Mouse (Mus musculus) forebrain, embryonic 16.5 days (tissue): ENCODE results near the gene Olfr126. TPM values are rescaled to one million over a fixed set of nuclear protein-coding genes. Genes with fewer than 3 reads are reported as not detected.

ENCODE experiments used
- ATAC-seq: fragments of 200-750 bp; cut with Nextera tagmentation; 2 replicates; pipeline ENCODE4 v1.8.0; 2017; ENCODE audit warnings: mild to moderate bottlenecking, moderate library complexity
- H3K27ac ChIP-seq: fragments of 300-500 bp; sonication (generic); 2 replicates; pipeline ENCODE4 v1.5.1; 2014; ENCODE audit warnings: low read length, control low read depth
- H3K27me3 ChIP-seq: fragments of 300-500 bp; sonication (generic); replicated peaks from 2 replicates; pipeline ENCODE4 v1.6.1; 2014; ENCODE audit warnings: low read length; ENCODE audit not compliant: control insufficient read depth, insufficient read depth
- H3K36me3 ChIP-seq: fragments of 300-500 bp; sonication (generic); 2 replicates; pipeline ENCODE4 v1.6.1; 2014; ENCODE audit not compliant: control insufficient read depth, insufficient read depth
- H3K4me1 ChIP-seq: fragments of 300-500 bp; sonication (generic); replicated peaks from 2 replicates; pipeline ENCODE4 v1.6.1; 2014; ENCODE audit warnings: low read length; ENCODE audit not compliant: control insufficient read depth, insufficient read depth
- H3K4me2 ChIP-seq: fragments of 300-500 bp; sonication (generic); 2 replicates; pipeline ENCODE4 v1.6.1; 2014; ENCODE audit warnings: mild to moderate bottlenecking, low read length, control low read depth
- H3K4me3 ChIP-seq: fragments of 300-500 bp; sonication (generic); replicated peaks from 2 replicates; pipeline ENCODE4 v1.5.1; 2014; ENCODE audit warnings: mild to moderate bottlenecking, low read length, control low read depth
- H3K9ac ChIP-seq: fragments of 300-500 bp; sonication (generic); replicated peaks from 2 replicates; pipeline ENCODE4 v1.6.1; 2014; ENCODE audit warnings: low read depth, low read length, control low read depth
- H3K9me3 ChIP-seq: fragments of 300-500 bp; sonication (generic); 2 replicates; pipeline ENCODE4 v1.6.1; 2016; ENCODE audit warnings: low read length; ENCODE audit not compliant: control insufficient read depth
- WGBS: fragments of 180-500 bp; shearing (Covaris S2); extraction: QIAGEN DNeasy Blood & Tissue Kit; methylation state at CpG from one replicate; pipeline ENCODE4 v1.1.7; 2014; 5-methylcytosine and 5-hydroxymethylcytosine counted together
- polyA plus RNA-seq: library from polyadenylated mRNA; unstranded; fragments of >200 nt; fragmentation: Nextera tagmentation; extraction: Ambion mirVana; gene quantifications from 2 replicates; pipeline ENCODE4 v1.2.1, GENCODE M21; 2015

The Olfr126 gene
- not detected in 2 replicates for polyA plus RNA-seq

GRCm38 (mm10) chr17:37847183-37847582, at the start of gene Olfr126:
Gene Olfr126 (plus strand): TSS chr17:37847483.
- Histone ChIP-seq H3K27ac (no peak within 1 kb of the TSS), H3K9me3 (no peaks in the 10 kb centered on the region), H3K4me3 (no peak within 1 kb of the TSS), H3K36me3 (no peaks in the 10 kb centered on the region), H3K9ac (no peak within 1 kb of the TSS), H3K4me2 (no peak within 1 kb of the TSS), H3K4me1 (no peaks in the 10 kb centered on the region), H3K27me3 (no peaks in the 10 kb centered on the region)
- ATAC-seq: no peak

- Histone ChIP-seq H3K36me3 (no peaks in the 10 kb centered on the region), H3K4me2 (no peak within 1 kb of the TSS), H3K9me3 (no peaks in the 10 kb centered on the region), H3K4me3 (no peak within 1 kb of the TSS), H3K27ac (no peak within 1 kb of the TSS), H3K9ac (no peak within 1 kb of the TSS), H3K4me1 (no peaks in the 10 kb centered on the region), H3K27me3 (no peaks in the 10 kb centered on the region)
- WGBS: 86% methylated on average over 3 of the region's 3 CpGs
- ATAC-seq: no peak
These were observed 47.7 kb upstream of the Olfr126 start, which contains the start of gene Olfr124 for GRCm38 (mm10) chr17:37799588-37799987. Gene Olfr124 (plus strand): TSS chr17:37799888.

DNA sequence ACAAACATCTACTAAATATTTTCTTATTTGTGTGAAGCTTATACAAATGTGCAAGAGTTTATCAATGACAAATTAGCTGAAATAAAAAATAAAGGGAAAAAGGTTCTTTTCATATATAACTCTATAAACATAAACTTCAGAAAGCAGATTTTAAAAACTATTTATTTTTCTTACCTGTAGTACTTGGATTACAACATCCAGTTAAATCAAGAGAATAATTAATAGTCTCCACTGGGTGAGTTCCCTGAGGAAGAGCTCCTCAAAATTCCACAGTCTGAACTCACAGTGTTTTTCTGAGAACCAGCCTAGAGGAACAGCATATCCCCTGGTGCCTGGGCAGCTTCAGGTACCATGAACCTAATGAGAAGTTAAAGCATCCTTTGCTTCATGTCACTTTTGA, 14.6 kb upstream of the Olfr126 start, which contains the start of gene Olfr125:
Gene Olfr125 (plus strand): TSS at position 301 of the 400 bp plus-strand sequence.
- ATAC-seq: no peak
- Histone ChIP-seq H3K9ac (no peak within 1 kb of the TSS), H3K9me3 (no peaks in the 10 kb centered on the region), H3K27me3 (no peaks in the 10 kb centered on the region), H3K4me2 (no peak within 1 kb of the TSS), H3K4me1 (no peaks in the 10 kb centered on the region), H3K27ac (no peak within 1 kb of the TSS), H3K36me3 (no peaks in the 10 kb centered on the region), H3K4me3 (no peak within 1 kb of the TSS)

DNA sequence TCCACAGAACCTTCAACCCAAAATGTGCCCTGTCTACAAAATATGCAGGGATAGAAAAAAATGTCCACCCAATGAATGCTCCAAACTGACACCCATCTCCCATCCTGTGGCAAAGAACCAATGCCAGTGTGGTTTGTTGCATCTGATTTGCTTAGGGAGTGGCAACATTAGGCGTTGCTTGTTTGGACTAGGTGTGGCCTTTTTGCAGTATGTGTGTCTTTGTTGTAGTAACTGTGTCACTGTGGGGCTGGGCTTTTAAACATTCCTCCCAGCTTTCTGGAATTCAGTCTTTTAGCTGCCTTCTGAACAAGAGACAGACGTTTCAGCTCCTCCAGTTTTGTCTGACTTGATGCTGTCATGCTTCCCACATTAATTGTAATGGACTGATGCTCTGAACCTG, 16.6 kb downstream of the Olfr126 start:
- Histone ChIP-seq H3K9me3 (0 out of 2 replicates have a peak, but pooled peaks cover 3% of the 10 kb centered on the region), H3K36me3 (no peaks in the 10 kb centered on the region), H3K4me1 (no peaks in the 10 kb centered on the region), H3K4me2 (no peak overlapping the region), H3K27ac (no peak overlapping the region), H3K9ac (no peak overlapping the region), H3K27me3 (no peaks in the 10 kb centered on the region), H3K4me3 (no peak overlapping the region)
- no peak for ATAC-seq
- 73% methylated on average over 2 of the region's 2 CpGs for WGBS

GRCm38 (mm10) chr17:37869676-37870205, 22.5 kb downstream of the Olfr126 start:
- H3K27me3 ChIP-seq: no peaks in the 10 kb centered on the region
- no peak for ATAC-seq
- no peak overlapping the region for H3K4me2 ChIP-seq
- no peaks in the 10 kb centered on the region for H3K9me3 ChIP-seq
- no peak overlapping the region for H3K4me3 ChIP-seq
- no peak overlapping the region for H3K27ac ChIP-seq
- no peak overlapping the region for H3K9ac ChIP-seq
- no peaks in the 10 kb centered on the region for H3K36me3 ChIP-seq
- WGBS: 20% methylated on average over 8 of the region's 8 CpGs
- no peaks in the 10 kb centered on the region; the same call in 1 of the 2 replicates for H3K4me1 ChIP-seq

DNA sequence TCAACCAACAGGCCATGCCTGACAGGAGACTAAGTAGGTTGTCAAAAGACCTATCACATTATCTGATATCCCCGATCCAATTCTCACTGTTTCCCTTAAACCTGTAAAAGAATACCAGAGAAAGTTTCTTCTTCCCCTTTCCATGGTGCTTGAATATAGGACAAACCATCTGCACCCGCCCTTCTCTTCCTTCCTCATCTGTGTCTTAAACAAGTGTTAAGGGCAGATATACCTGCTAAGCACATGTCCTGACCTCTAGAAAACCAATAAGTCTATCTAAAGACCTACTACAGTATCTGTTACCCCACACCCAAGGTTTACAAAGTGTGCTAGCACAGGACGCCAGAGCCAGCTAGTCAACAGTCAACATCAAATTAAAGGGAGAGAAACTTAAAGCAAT, 26.5 kb downstream of the Olfr126 start:
- no peak for ATAC-seq
- Histone ChIP-seq H3K4me2 (no peak overlapping the region), H3K27me3 (no peaks in the 10 kb centered on the region), H3K27ac (no peak overlapping the region), H3K9me3 (no peaks in the 10 kb centered on the region), H3K4me1 (no peaks in the 10 kb centered on the region; the same call in 1 of the 2 replicates), H3K36me3 (no peaks in the 10 kb centered on the region), H3K4me3 (no peak overlapping the region), H3K9ac (no peak overlapping the region)
- whole genome bisulfite sequencing: 86% methylated on average over 3 of the region's 3 CpGs

DNA sequence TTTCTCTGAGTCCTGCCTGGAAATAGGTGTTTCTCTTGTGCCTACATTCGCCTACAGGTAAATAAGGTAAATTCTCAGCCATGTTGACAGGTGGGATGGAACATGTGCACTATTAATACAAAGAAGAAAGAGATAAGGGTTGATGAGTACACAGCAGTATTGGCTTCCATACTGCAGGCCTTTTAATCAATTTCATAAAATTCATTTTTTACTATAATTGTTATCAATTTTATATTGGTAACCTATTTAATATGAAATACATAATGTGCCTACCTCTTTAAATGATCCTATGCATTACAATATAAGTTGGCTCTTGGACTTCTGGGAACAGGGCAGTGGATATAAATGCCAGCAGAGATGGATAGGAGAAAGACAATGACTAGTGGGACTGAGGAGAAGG, 52.9 kb downstream of the Olfr126 start, which contains the start of gene Olfr127:
Gene Olfr127 (plus strand): TSS at position 301 of the 400 bp plus-strand sequence.
- H3K4me1 ChIP-seq: no peaks in the 10 kb centered on the region
- no peaks in the 10 kb centered on the region for H3K36me3 ChIP-seq
- no peak within 1 kb of the TSS for H3K27ac ChIP-seq
- ATAC-seq: no peak
- WGBS: 82% methylated on average over 1 of the region's 1 CpGs
- no peak within 1 kb of the TSS for H3K4me3 ChIP-seq
- no peaks in the 10 kb centered on the region for H3K27me3 ChIP-seq
- H3K9me3 ChIP-seq: no peaks in the 10 kb centered on the region
- no peak within 1 kb of the TSS for H3K9ac ChIP-seq
- no peak within 1 kb of the TSS for H3K4me2 ChIP-seq

Other genes starting within 250 kb of the Olfr126 start
- gene Olfr115, start 220.4 kb upstream of the Olfr126 start, polyA plus RNA-seq: not detected in 2 replicates
- not detected in 2 replicates for gene Olfr116, start 220.3 kb upstream of the Olfr126 start, polyA plus RNA-seq
- gene Olfr117, start 183.7 kb upstream of the Olfr126 start, polyA plus RNA-seq: not detected in 2 replicates
- gene Olfr118, start 180.5 kb upstream of the Olfr126 start, polyA plus RNA-seq: not detected in 2 replicates
- gene Olfr119, start 150.9 kb upstream of the Olfr126 start, polyA plus RNA-seq: not detected in 2 replicates
- not detected in 2 replicates for gene Olfr120, start 125.7 kb upstream of the Olfr126 start, polyA plus RNA-seq
- not detected in 2 replicates for gene Olfr121, start 98.6 kb upstream of the Olfr126 start, polyA plus RNA-seq
- gene Olfr122, start 78.9 kb upstream of the Olfr126 start, polyA plus RNA-seq: not detected in 2 replicates
- not detected in 2 replicates for gene Olfr123, start 54.0 kb upstream of the Olfr126 start, polyA plus RNA-seq
- gene Olfr124, start 47.6 kb upstream of the Olfr126 start, polyA plus RNA-seq: not detected in 2 replicates
- 0.06 TPM in 1 of 2 replicates, not detected in the other for gene Olfr125, start 14.5 kb upstream of the Olfr126 start, polyA plus RNA-seq
- gene Olfr127, start 53.0 kb downstream of the Olfr126 start, polyA plus RNA-seq: not detected in 2 replicates
- not detected in 2 replicates for gene Olfr128, start 73.1 kb downstream of the Olfr126 start, polyA plus RNA-seq
- not detected in 2 replicates for gene Olfr761, start 105.6 kb downstream of the Olfr126 start, polyA plus RNA-seq
- not detected in 2 replicates for gene Olfr129, start 212.6 kb downstream of the Olfr126 start, polyA plus RNA-seq
- gene Olfr130, start 216.4 kb downstream of the Olfr126 start, polyA plus RNA-seq: not detected in 2 replicates
- gene Olfr131, start 241.2 kb downstream of the Olfr126 start, polyA plus RNA-seq: not detected in 2 replicates